In genomic region chr6:140666486-140667240, GRCm38 (mm10) we compare ENCODE assay signal across 8 mouse cellular contexts. TPM values are rescaled to one million over a fixed set of nuclear protein-coding genes. Genes with fewer than 3 reads are reported as not detected.
A peak's percentile ranks its signal among the peaks of the same experiment; 100 is the strongest.
DNase-seq lines count a peak whose midpoint lies in the region; ATAC-seq lines count a peak whose summit lies in the region.

No protein-coding gene starts in this region.

- peak overlapping the region; percentile 20 for H3K4me2 ChIP-seq in limb, embryonic 15.5 days

- no peak overlapping the region for H3K9ac ChIP-seq in limb, embryonic 15.5 days

- H3K27ac ChIP-seq in limb, embryonic 15.5 days, result peak overlapping the region; percentile 77

- 23% methylated on average over 18 of the region's 18 CpGs for WGBS in limb, embryonic 15.5 days

- intact Hi-C loops in left cerebral cortex, postnatal 4 days (cut with DNase I), result no loop called here
- intact Hi-C loops in heart, postnatal 10 days (cut with DNase I), result no loop called here

- H3K36me3 ChIP-seq in limb, embryonic 15.5 days, result no peaks in the 10 kb centered on the region

- H3K4me3 ChIP-seq in limb, embryonic 15.5 days, result no peak overlapping the region

- peak; percentile 80 for DNase-seq in left cerebral cortex, postnatal 4 days
- no peak for DNase-seq in left cerebral cortex, adult 8-10 months (ENCODE audit: low spot score in 2 of 2)
- peak; percentile 73 for DNase-seq in cerebellum, postnatal 14 days
- DNase-seq in heart, postnatal 10 days, result peak; percentile 39 to 46
- DNase-seq in spleen, adult 12 weeks (ENCODE audit: low spot score), result no peak
- no peak for DNase-seq in urinary bladder, postnatal 25 days (ENCODE audit: low spot score)

- H3K27me3 ChIP-seq in limb, embryonic 15.5 days, result no peaks in the 10 kb centered on the region

- H3K4me1 ChIP-seq in limb, embryonic 15.5 days, result peaks cover 18% of the 10 kb centered on the region

- ATAC-seq in limb, embryonic 15.5 days (ENCODE audit: insufficient number of reproducible peaks, low FRiP score, low TSS enrichment, low read depth), result peak; percentile 59; the same call in 1 of the 2 replicates
- no peak for ATAC-seq in monocyte, adult 5-6 weeks (replicated peaks; ENCODE audit: insufficient number of reproducible peaks, low FRiP score, low TSS enrichment, poor library complexity, severe bottlenecking)

- no peaks in the 10 kb centered on the region for H3K9me3 ChIP-seq in limb, embryonic 15.5 days

RNA-seq across cellular contexts. Expression of gene Aebp2, which starts 44.2 kb away (rescaled TPM):
- total RNA-seq in left cerebral cortex, postnatal 4 days (2021), result 10 to 100 TPM; 42.3 to 42.8 TPM
- 10 to 100 TPM; 64.8 to 73.9 (median 69.0) TPM for total RNA-seq in left cerebral cortex, adult 8-10 months (2022)
- total RNA-seq in heart, postnatal 10 days (2021), result 10 to 100 TPM; 47.2 to 51.0 TPM
- 14.4 and 17.1 TPM in 2 replicates for polyA plus RNA-seq in limb, embryonic 15.5 days (2015; fragmentation: Nextera tagmentation; extraction: Ambion mirVana)
- 58.7 to 97.9 TPM (median 72.9 TPM) in 3 replicates for total RNA-seq in monocyte, adult 5-6 weeks (2017)

Comparison
In these comparisons a context has a peak if more than half of its experiments do, and no peak if none do; other contexts are left out.
1. DNase-seq: peak in left cerebral cortex, postnatal 4 days (single experiment), cerebellum, postnatal 14 days (2 of 2) and heart, postnatal 10 days (2 of 2); none in left cerebral cortex, adult 8-10 months (0 of 2), spleen, adult 12 weeks (single experiment) and urinary bladder, postnatal 25 days (single experiment).